Mouse (Mus musculus) myocyte (in vitro differentiated cells): Measurements from ENCODE around the gene Kyat3. TPM values are rescaled to one million over a fixed set of nuclear protein-coding genes. Genes with fewer than 3 reads are reported as not detected.

Source experiments
- H3K27me3 ChIP-seq: one replicate; pipeline ENCODE4 v1.6.1; 2011; ENCODE audit not compliant: control insufficient read depth, insufficient read depth, insufficient read length
- H3K36me3 ChIP-seq: one replicate; pipeline ENCODE4 v1.6.1; 2011; ENCODE audit not compliant: control insufficient read depth, insufficient read depth
- H3K4me2 ChIP-seq: one replicate; pipeline ENCODE4 v1.6.1; 2011; ENCODE audit warnings: low read depth, control low read depth
- H3K4me3 ChIP-seq: one replicate; pipeline ENCODE4 v1.5.1; 2011; ENCODE audit warnings: mild to moderate bottlenecking, control low read depth, moderate library complexity
- H3K79me2 ChIP-seq: one replicate; pipeline ENCODE4 v1.6.1; 2011; ENCODE audit not compliant: control insufficient read depth, insufficient read depth
- H3ac ChIP-seq: one replicate; pipeline ENCODE4 v1.6.1; 2011; ENCODE audit not compliant: control insufficient read depth, insufficient read length
- CEBPB ChIP-seq: IDR thresholded peaks from 2 replicates; pipeline ENCODE4 v1.6.1; 2011; ENCODE audit warnings: mild to moderate bottlenecking, moderate library complexity; ENCODE audit not compliant: poor library complexity, insufficient read depth, severe bottlenecking
- E2F4 ChIP-seq: IDR thresholded peaks from one replicate; pipeline ENCODE4 v1.6.1; 2011; ENCODE audit warnings: mild to moderate bottlenecking, control low read depth, moderate library complexity; ENCODE audit not compliant: insufficient read depth
- MAX ChIP-seq: IDR thresholded peaks from one replicate; pipeline ENCODE4 v1.6.1; 2011; ENCODE audit warnings: low read depth, mild to moderate bottlenecking, control low read depth
- MYOD1 ChIP-seq, 3 experiments: IDR thresholded peaks; one replicate each; pipeline ENCODE4 v1.6.1; 2011; ENCODE audit warnings: control low read depth in 2 of 3, low read depth in 2 of 3, mild to moderate bottlenecking in 2 of 3, moderate library complexity in 1 of 3; ENCODE audit not compliant: insufficient read length in 2 of 3, control insufficient read depth in 1 of 3
- MYOG ChIP-seq, 3 experiments: IDR thresholded peaks; one replicate each; pipeline ENCODE4 v1.6.1; 2011; ENCODE audit warnings: control low read depth in 2 of 3, low read depth in 2 of 3, mild to moderate bottlenecking in 2 of 3; ENCODE audit not compliant: insufficient read length in 2 of 3, control insufficient read depth in 1 of 3, insufficient read depth in 1 of 3
- POLR2A ChIP-seq: IDR thresholded peaks from one replicate; pipeline ENCODE4 v1.6.1; 2011; ENCODE audit warnings: low read depth, mild to moderate bottlenecking, control low read depth, moderate library complexity; ENCODE audit not compliant: insufficient read length
- POLR2AphosphoS2 ChIP-seq: IDR thresholded peaks from one replicate; pipeline ENCODE4 v1.6.1; 2011; ENCODE audit warnings: low read depth, control low read depth; ENCODE audit not compliant: insufficient read length
- REST ChIP-seq: IDR thresholded peaks from one replicate; pipeline ENCODE4 v1.6.1; 2011; ENCODE audit warnings: mild to moderate bottlenecking, control low read depth, moderate library complexity; ENCODE audit not compliant: insufficient read depth, insufficient read length
- SRF ChIP-seq: IDR thresholded peaks from one replicate; pipeline ENCODE4 v1.6.1; 2011; ENCODE audit warnings: low read depth; ENCODE audit not compliant: control insufficient read depth, insufficient read length
- TCF12 ChIP-seq: IDR thresholded peaks from one replicate; pipeline ENCODE4 v1.6.1; 2011; ENCODE audit warnings: mild to moderate bottlenecking, control low read depth; ENCODE audit not compliant: poor library complexity, insufficient read depth, severe bottlenecking
- TCF3 ChIP-seq: IDR thresholded peaks from one replicate; pipeline ENCODE4 v1.6.1; 2011; ENCODE audit warnings: low read depth, control low read depth; ENCODE audit not compliant: insufficient read length
- USF1 ChIP-seq: IDR thresholded peaks from one replicate; pipeline ENCODE4 v1.6.1; 2011; ENCODE audit warnings: low read depth, mild to moderate bottlenecking, control low read depth, moderate library complexity
- polyA plus RNA-seq: library from polyadenylated mRNA; unstranded; fragments of >200 nt; fragmentation: generic; extraction: Trizol; gene quantifications from one replicate; pipeline ENCODE4 v1.2.1, GENCODE M21; 2012; ENCODE audit warnings: missing spikeins

Kyat3 gene
- 1.9 TPM for polyA plus RNA-seq

DNA sequence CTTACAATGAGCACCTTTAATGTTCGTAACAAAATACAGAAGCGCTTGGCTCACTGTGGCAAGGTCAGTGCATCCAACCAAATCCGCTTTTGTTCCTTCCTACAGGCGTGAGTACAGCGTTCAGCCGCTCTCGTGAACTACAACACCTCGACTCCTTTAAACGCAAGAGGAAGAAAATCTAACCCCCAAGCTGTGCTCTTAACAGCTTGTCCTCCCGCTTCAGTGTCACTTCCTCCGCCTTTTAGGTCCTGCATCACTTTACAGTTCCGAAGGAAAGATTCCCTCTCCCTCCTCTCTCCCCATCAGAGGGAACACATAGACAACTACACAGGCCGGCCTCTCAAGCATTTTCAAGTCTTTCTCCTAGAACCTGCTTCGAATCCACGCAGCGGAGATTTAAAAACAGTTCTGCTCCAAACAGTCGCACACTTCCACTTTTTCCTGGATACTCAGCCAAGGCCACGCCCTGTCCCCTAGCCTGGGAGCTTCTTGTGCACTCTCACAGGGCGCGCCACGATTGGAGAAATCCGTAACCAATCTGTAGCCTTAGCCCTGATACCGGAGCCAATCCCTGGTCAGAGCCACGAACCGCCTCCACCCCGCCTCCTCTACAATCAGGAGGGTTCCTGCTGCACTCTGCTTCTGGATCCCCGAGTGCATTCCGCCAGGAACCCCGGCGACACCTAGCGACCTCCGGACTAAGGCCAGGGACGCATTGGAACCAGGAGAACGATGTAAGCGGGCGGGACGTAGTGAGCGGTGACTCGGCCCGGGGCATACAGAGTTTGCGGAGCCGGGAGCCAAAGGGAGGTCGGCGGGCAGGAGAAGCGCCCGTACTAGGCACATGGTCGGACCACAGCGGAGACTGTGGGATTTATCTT, at the start of gene Kyat3:
Kyat3 (plus strand) TSS at position 610 of the 881 bp plus-strand sequence.
- Histone ChIP-seq H3ac (peak within 1 kb of the TSS; percentile 43), H3K4me2 (peak within 1 kb of the TSS; percentile 99), H3K36me3 (no peaks in the 10 kb centered on the region), H3K79me2 (no peaks in the 10 kb centered on the region), H3K27me3 (peaks cover 8% of the 10 kb centered on the region), H3K4me3 (peak within 1 kb of the TSS; percentile 28)
- peak; percentile 42 for TF ChIP-seq POLR2A
- TF ChIP-seq MAX: no peak

- no peak for TF ChIP-seq SRF
- TF ChIP-seq REST: no peak
- no peak for TF ChIP-seq MAX
- no peak for TF ChIP-seq MYOG (IDR thresholded peaks at IDR 0.05; ENCODE audit: control insufficient read depth in 1 of 3, insufficient read depth in 1 of 3, insufficient read length in 2 of 3, low read depth in 2 of 3)
- TF ChIP-seq POLR2AphosphoS2: no peak
- TF ChIP-seq TCF3: no peak
- no peak for TF ChIP-seq MYOD1 (IDR thresholded peaks at IDR 0.05; ENCODE audit: control insufficient read depth in 1 of 3, insufficient read length in 2 of 3, low read depth in 2 of 3)
- TF ChIP-seq CEBPB: no peak
- TF ChIP-seq POLR2A: no peak
- TF ChIP-seq USF1: no peak
- TF ChIP-seq TCF12: no peak
- TF ChIP-seq E2F4: no peak
- Histone ChIP-seq H3K4me2 (no peak overlapping the region), H3K4me3 (no peak overlapping the region), H3K27me3 (no peaks in the 10 kb centered on the region), H3K79me2 (no peaks in the 10 kb centered on the region), H3ac (no peak overlapping the region), H3K36me3 (no peaks in the 10 kb centered on the region)
Measured at GRCm38 (mm10) chr3:142664723-142665122, 36.1 kb upstream of the Kyat3 start.

GRCm38 (mm10) chr3:142674607-142675006, 26.2 kb upstream of the Kyat3 start:
- no peaks in the 10 kb centered on the region for H3K79me2 ChIP-seq
- H3ac ChIP-seq: no peak overlapping the region
- H3K4me3 ChIP-seq: no peak overlapping the region
- TF ChIP-seq REST (no peak), SRF (no peak), MAX (no peak), TCF12 (no peak), MYOD1 (IDR thresholded peaks at IDR 0.05; ENCODE audit: control insufficient read depth in 1 of 3, insufficient read length in 2 of 3, low read depth in 2 of 3) (no peak), TCF3 (no peak), POLR2AphosphoS2 (no peak), POLR2A (no peak), CEBPB (no peak), USF1 (no peak), E2F4 (no peak)
- H3K27me3 ChIP-seq: no peaks in the 10 kb centered on the region
- H3K4me2 ChIP-seq: no peak overlapping the region
- H3K36me3 ChIP-seq: no peaks in the 10 kb centered on the region

DNA sequence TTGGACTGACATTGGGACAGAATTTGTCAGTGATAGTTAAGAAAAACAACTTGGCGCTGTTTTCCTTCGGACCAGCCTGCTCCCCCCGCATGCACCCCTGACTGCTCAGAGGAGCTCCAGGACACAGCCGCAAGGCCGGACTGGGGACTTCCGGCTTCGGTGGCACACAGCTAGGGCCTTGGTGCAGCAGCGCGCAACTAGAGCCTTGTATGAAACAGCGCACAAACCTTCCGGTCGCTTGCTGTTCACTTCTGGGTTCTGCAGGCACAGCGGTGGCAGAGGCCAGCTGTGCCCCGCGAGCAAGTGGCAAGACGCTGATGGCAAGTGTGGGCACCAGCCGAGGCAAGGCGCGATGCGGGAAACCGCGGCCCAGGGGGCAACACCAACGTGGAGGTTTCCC, 12.9 kb upstream of the Kyat3 start:
- Histone ChIP-seq H3K4me3 (no peak overlapping the region), H3K79me2 (no peaks in the 10 kb centered on the region), H3K27me3 (no peaks in the 10 kb centered on the region), H3ac (no peak overlapping the region), H3K4me2 (no peak overlapping the region), H3K36me3 (no peaks in the 10 kb centered on the region)
- TF ChIP-seq POLR2AphosphoS2 (no peak), POLR2A (no peak), MYOD1 (IDR thresholded peaks at IDR 0.05; ENCODE audit: control insufficient read depth in 1 of 3, insufficient read length in 2 of 3, low read depth in 2 of 3) (no peak), TCF12 (no peak), CEBPB (no peak), USF1 (no peak), REST (no peak), TCF3 (no peak)

DNA sequence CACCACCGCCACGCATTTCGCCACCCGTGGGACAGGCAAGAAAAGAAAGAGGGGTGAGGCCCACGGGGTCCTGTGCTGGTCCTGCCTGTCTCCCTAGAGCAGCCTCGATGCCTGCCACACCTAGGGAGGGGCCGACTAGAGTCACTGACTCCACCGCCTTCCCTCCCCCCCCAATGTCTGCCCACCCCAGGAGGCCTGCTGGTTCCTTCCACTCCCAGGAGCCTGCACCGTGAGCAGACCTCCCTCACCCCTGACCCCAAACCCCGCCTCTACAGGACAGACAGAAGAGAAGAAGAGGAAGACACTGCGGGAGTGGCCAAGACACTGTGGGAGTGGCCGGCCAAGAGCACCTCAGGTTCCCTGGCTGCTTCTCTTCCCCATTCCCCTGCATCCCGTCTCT, 12.5 kb upstream of the Kyat3 start:
- Histone ChIP-seq H3K79me2 (no peaks in the 10 kb centered on the region), H3K4me2 (no peak overlapping the region), H3K36me3 (no peaks in the 10 kb centered on the region), H3K27me3 (no peaks in the 10 kb centered on the region), H3K4me3 (no peak overlapping the region), H3ac (no peak overlapping the region)
- TF ChIP-seq SRF (no peak), MAX (no peak), E2F4 (no peak), USF1 (no peak), POLR2AphosphoS2 (no peak), POLR2A (no peak), TCF12 (no peak)
